Mouse (Mus musculus) right cerebral cortex, postnatal 25 days (tissue): Measurements from ENCODE around the gene Ttc34.

Experiments
- DNase-seq: peaks from one replicate; pipeline ENCODE4 v3.0.0; 2022

The Ttc34 gene

DNA sequence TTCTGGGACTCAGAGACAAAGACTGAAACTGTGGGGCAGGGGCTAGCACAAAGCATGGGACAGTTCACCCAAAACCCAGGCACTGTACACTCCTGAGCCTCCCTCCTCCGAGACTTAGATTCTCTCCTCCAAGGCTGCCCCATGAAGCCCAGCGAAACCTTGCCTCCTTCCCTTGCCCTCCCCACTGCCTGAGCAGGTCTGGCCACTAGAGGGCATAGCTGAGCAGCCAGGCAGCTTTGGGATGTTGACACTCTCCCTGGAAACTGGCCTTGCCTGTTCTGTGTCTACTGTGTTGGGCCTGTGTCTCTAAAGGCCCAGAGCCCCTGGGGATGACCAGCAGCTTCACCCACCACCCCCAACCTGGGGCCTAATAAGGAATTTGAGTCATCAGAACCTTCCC is at the start of gene Ttc34:
Ttc34 (plus strand) TSS at position 290 of the 400 bp plus-strand sequence.
- peak; percentile 38 for DNase-seq

DNA sequence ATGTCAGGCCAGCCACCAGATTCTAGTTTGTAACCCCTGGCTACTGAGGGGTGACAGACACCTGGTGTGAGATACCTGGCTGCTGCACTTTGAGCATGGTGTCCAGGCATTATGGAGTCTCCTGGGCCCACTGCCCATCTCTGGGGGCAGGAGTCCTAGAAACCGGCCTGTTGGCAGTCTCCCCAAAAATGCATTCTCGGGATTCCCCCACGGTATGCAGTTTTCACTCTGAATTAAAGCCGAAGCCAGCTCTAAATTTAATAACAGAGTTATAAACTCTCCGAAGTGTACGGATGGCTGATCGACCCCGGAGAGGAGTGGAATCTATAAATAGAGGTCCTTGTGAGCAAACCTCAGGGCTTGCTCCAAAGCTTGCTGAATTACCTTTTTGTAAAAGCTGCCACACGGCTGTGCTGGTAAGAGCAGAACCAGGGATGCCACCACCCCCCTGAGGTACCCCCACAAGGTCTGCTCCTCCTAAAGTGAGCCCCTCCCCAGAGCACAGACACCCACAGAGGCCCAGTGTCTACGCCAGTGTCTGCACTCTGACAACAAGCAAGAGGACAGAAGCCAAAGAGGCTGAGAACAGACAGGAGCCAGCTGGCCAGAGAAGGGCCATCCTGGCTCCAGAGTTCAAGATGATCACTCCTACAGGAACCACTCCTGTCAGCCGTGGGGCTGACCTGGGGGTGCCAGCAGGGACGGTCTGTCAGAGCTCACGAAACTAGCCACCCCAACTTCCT is 49.1 kb upstream of the Ttc34 start:
- no peak for DNase-seq

DNA sequence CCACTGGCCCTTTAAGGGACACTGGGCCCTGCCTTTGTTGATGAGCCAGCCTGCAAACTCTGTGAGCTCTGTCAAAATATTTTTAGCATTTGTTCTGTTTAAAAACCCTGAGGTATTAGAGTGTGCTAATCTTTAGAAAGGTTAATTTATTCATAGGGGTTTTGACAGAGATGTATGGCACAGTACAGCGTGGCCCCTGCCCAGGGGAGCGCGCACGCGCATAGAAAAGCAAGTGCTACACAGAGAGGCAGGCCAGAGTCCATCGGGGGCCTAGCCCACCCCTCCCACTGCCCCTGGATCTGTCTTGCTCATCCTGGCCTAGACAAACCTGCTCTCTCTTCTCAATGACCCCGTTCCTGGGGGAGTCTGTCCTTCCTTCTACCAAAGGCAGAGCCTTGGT is 45.4 kb upstream of the Ttc34 start:
- no peak for DNase-seq

DNA sequence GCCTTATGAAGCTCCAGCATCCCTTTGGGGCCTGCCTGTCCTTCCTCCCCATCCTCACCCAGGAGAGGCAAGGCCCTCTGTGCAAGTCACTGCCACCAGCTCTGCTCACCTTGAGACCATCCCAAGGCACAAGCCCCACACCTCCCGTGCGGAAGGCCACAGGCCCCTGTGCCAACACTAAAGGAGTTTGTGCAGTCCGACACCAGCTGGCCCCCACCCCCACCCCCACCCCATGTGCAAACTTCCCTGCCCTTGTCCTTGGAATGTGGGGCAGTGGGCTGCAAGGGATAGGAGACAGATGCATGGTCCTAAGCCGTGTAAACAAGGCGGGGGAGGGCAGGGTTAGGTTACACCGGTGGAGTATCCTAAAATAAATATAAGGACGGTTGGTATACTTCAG is 43.8 kb upstream of the Ttc34 start:
- DNase-seq = no peak

DNA sequence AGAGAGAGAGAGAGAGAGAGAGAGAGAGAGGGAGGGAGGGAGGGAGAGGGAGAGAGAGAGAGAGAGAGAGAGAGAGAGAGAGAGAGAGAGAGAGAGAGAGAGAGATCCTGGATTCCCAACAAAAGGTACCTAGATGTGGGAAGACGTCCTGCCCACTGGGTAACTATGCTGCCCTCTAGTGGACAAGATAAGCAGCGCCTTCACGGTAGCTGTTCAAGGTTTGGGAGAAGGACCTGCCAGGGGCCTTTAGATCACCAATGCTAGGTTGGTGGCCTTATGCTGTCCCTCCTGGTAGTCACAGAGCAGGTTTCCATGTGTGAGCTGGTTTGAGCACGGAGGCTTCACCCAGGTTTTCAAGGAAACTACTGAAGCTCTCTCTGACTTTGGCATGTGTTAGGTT is 39.4 kb upstream of the Ttc34 start:
- peak; percentile 37 for DNase-seq

DNA sequence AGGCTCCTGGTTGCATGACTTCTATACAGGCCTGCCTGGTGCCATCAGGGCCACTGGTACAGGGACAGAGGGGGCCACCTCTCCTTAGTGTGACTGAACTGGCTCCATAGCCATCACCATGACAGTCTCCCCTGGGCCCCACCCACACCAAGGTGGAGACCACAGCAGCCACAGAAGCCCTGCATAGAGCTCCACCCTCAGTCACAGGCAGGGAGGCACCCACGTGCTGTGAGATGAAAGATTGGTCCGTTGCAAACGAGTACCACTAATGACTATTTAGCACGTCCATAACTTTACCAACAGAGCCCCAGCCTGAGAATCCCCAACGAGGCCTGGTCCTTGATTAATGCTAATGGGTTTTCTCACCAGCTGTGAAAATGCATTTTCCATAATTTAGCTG is 36.7 kb upstream of the Ttc34 start:
- no peak for DNase-seq

DNA sequence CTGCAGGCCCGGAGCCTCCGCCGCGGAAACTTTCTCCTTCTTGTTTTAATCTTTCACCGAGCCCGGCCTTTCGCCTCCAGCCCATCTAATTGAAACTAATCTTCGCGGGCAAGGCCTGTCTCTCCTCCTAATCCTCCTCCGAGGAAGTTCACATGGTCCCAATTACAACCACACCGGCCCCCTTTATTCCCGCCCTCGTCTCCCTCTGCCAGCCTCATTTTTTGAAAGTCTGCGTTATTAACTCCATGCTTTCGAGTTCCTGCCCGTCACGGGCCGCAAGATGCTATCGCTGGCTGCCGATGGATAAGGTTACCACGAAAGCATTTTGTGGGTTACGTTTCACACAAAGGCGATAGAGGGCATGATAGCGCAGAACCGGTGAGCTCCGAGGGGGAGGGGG is 35.0 kb upstream of the Ttc34 start:
- DNase-seq = no peak

DNA sequence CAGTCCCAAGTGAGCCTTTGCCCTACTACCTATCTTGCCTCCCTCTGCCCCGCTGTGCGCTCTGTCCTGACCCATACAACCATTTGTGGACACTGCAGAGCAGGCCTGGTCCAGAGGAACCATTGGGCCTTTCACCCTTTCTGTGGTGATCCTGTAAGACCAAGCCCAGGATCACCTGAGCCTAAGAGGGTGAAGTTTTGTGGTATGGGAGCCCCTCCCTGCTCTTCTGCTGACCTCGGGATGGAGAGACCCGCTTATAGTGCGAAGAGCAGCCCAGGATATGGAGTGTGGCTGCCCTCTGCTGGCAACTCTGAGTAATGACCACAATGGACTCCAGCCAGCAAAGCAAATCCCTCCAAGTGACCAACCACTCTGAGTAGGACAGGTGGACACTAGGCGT is 11.6 kb upstream of the Ttc34 start:
- peak; percentile 21 for DNase-seq

DNA sequence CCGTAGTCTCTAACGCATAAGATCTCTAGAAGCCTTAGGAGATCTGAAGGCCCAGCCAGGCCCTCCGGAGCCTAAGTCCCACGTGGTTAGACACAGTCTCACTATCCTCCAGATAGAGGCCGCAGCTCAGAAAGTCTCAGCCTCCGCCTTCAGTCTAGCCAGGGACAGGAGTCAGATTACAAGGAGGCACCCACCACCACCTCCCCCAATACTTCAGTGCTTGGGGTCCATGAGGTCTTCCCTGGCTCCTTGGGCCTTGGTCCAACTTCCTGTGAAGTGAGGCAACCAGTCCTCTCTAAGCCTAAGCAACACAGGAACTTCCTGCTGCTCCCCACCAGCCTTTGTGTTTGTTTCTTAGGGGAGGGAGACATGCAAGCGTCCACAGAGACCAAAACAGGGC is 11.0 kb upstream of the Ttc34 start:
- DNase-seq = no peak

DNA sequence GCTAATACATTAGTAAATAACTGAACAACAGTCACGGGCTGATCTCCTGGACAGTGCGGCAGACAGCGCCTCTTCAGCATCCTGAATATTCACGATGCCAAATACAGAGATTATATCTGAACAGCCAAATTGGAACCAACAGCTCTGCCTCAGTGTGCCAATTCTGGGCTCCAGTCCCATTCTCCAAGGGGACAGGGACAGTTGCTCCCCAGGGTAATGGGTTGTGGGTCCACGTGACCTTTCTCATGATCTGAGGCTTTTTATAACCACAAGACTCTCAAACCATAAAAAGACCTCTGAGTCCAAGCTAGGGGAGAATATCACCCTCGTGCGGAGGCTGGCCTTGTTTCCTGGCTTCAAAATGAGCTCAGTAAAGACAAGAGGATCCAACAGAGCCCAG is 10.1 kb upstream of the Ttc34 start:
- no peak for DNase-seq

DNA sequence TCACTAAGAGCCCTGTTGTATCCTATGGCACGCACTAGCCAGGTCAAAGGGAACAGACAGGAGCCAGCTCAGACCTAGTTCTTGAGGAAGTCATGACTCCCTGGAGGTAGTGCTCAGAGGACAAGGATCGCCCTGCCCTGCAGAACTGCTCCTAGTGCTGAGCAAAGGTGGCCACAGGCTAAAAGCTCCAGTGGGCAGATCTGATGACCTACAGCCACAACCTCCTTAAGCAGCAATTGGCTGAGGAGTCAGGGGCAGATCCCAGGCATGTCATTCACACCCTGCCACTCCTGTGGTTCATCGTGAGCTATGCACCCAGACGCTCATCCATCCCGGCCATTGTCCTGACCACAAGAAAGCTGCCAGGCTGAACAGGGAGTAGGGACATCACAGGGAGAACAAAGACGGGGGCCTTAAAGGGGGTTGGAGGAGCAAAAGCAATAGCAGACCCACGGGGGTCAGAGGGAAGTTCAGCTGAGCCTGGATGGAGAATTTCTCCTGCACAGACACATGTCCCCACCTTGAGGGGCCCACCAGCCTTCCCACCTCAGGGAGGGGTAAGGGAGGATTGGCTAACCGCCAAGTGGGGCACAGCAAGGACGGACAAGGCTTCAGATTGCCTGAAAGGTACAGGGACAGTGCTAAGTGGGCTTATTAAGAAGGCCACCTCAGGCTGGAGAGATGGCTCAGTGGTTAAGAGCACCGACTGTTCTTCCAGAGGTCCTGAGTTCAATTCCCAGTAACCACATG is 9.2 kb upstream of the Ttc34 start:
- DNase-seq = no peak

DNA sequence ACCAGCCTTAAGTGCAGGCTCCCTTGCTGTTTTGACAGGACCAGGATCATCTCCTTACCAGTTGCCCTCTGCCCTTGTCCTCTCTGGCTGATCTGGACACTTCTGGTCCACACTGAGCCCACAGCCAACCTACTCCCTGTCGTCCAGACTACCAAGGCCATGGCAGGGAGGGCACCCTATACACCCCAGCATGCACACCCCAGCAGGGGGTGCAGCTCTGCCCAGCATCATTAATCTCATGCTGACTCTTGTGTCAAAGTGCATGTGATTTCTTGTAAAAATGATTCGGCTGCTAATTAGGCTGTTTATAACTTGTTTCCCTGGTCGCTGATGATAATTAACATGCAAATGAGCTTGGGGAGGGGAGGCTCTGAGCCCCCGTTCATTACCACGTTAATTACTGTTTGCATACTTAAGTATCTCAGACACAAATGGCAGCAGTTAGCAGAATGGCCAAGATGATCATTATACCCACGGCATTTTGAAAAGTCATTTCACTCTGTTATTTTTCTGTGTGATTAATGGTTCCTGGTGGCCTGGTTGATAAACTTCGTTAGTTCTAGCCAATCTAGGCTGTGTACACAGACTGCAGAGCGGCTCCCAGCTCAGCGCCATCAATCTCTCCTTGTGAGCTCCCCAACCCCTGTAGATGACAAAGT is 5.2 kb upstream of the Ttc34 start:
- no peak for DNase-seq

DNA sequence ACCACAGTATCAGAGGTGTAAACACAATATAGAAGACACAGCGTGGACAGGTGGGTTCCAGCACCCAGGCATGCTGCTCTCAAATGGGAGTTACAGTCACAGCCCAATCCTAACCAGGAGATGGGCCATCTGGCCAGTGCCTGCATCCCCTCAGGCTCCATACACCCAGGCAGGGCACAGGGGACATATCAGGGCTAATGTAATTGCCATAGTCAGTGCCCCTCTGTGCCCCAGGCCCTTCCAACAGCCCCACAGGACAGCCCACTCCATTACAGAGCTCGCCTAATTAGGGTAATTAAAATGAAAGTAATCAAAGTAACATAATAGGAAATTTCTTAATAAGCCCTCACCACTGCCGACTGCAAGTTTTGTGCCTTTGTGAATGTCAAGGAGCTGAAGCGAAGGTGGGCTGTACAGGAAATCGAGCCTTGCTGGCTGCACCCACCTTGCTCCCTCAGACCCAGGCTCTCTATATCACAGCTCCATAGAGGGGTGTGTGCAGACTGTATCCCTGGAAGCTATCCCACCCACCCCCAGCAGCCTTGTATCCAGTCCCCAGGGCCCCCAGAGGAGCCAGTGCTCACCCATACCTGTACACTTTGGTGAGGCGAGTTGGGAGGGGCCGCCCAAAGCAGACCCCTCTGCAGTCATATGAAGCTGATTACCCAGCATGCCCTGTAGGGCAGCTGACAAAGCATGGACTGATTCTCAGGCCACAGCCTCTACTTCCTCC is 910 bp upstream of the Ttc34 start:
- DNase-seq = no peak

DNA sequence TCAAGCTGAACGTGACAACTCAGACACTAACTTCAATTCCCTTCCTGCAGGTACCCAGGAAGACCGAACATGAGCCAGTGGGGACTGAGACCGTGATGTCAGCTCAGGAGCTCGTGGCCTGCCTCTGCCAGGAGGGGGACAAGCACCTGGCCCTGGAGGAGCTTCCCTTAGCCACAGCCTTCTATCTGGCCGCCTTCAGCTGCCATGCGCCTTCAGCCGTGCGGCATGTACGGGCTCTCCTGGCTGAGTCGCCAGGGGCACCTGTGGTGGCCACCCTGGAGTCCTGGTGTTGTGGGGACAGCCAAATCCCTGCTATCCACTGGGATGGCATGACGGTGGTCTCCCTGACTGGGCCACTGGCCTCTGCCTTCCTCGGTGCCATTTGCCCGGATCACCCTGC is 1.5 kb downstream of the Ttc34 start:
- no peak for DNase-seq

DNA sequence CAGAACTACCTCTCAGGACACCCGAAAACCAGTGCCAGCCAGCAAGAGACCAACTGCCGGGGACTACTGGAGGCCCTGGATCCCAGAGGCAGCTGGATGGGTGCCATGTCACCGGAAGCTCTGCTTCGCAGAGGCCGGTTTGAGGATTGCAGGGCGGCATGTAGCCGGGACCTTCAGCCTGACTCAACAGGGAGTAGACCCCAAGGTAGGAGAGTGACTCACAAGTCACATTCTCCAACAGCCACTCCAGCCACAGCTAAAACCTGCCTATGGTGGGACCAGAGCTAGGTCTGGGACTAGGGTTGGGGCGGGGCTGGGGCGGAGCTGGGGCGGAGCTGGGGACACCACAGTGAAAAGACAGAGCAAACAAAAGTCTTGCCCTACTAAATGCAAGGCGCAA is 2.1 kb downstream of the Ttc34 start:
- DNase-seq = no peak

DNA sequence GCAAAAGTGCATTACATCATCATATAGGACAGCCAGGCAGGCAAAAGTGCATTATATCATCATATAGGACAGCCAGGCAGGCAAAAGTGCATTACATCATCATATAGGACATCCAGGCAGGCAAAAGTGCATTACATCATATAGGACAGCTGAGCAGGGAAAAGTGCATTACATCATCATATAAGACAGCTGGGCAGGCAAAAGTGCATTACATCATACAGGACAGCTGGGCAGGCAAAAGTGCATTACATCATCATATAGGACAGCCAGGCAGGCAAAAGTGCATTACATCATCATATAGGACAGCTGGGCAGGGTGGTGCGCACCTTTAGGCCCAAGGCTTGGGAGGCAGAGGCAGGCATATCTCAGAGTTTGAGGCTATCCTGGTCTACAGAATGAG is 15.4 kb downstream of the Ttc34 start:
- DNase-seq = no peak

DNA sequence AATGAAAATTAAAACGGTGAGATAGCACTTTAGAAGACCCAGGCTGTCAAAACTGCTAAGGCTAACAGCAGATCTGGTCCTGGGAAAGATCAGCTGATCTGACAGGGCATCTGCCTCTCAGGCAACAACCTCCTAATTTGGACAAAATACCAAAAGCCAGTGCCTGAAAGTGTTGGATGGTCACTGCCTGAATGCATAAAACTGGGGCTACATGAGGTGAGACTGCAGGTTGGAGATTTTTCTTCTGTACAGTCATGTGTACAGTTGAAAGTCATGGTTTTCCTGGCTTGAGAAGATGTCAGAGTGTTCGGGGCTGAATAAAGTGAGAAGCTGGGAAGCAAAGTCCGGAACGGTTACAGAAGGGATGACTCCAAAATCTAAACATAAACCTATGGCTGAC is 16.6 kb downstream of the Ttc34 start:
- no peak for DNase-seq

DNA sequence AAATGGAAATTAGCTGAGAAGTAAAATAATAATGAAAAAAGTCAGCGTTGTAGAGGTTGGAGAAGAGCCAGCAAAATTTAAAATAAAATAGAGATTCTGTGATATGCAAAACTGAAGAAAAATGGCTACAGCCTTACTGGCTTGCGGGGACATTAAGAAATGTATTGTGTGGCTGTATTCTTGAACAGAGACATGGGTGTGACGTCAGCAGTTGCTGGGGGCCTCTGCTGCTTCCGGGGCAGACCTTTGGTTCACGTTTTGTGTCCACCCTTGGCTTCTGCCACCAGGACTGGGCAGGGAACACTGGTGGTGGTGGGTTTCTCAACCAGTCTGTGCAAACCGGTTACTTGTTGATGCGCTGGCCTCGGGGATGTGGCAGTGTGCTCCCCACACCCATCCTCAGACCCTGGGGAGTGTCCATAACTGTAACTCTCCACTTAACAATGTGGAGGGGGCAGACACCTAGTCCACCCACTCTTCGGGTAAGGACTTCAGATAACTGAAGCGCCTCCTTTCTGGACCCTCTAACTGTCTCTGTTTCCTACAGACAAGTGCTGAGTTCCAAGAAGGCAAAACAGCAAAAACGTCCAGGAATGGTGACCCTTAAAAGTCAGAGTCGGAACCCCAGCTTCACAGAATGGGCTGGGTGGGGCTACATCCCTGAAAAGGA is 17.6 kb downstream of the Ttc34 start:
- no peak for DNase-seq

DNA sequence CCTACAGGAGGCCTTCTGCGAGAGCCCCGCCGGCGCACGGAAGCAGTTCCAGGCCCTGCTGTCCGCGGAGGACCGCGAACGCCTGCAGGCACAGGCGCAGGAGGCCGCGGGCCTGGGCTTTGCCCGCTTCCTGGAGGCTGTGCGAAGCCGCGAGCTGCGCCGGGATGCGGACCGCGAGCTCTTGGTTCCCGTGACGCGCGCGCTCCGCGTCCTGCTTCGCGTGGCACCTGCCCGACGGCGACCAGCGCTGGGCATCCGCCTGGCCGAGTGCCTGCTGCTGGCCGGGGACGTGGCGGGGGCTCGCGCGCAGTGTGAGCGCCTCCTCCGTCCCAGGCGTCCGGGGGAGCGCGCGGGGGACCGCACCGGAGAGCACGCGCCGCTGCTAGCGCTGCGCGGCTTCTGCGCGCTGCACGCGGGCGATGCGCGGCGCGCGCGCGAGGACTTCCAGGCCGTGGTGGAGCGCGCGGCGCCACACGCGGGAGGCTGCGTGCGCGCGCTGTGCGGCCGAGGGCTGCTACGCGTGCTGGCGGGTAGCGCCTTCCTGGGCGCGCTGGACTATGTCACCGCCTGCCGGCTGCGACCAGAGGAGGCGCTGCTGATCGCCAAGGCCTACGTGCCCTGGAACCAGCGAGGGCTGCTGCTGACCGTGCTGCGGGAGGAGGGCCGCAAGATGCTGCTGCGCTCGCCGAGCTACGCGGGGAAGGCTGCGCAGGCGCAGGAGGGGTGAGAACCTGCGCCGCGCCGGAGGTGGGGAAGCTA is 18.6 kb downstream of the Ttc34 start:
- peak; percentile 94 for DNase-seq

DNA sequence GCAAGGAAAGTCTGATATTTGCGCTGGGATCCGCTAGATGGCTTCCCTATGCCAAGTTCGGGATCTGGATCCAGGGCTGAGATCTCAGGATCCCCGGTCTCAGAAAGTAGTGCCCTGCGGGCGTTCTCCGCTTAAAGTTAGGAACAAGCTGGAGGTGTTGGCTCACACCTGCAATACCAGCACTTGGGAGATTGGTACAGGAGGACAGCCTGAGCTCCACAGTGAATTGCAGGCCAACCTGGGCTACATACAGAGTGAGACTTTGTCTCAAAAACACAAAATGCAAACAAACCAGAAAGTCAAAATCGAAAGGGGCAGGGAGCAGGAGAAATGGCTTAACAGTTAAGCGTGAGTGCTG is 19.2 kb downstream of the Ttc34 start:
- DNase-seq = no peak

DNA sequence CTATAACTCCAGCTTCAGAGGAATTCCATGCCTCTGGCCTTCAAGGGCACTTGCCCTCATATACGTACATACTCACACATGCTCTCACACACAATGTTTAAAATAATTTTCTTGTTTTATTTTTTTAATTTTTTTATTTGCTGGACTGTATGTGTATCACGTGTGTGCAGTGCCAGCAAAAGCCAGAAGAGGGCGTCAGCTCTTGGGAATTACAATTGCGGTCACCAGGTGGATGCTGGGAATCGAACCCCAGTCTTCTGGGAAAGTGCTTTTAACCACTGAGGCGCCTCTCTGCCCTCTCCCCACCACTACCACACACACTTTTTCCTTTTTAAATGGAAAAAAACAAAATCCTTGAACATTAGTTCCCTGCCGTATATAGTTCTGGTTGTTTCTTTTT is 19.6 kb downstream of the Ttc34 start:
- no peak for DNase-seq
